Mouse (Mus musculus) cerebellum, adult 2 months (tissue): ENCODE data around the gene Dennd5b.

Experiments
- CTCF ChIP-seq: fragments of 200-500 bp; IDR thresholded peaks from 2 replicates; pipeline ENCODE4 v1.5.1; 2011; ENCODE audit warnings: low read depth, mild to moderate bottlenecking, control low read depth, low read length, moderate library complexity, borderline replicate concordance; ENCODE audit not compliant: insufficient read depth
- POLR2A ChIP-seq: fragments of 200-500 bp; IDR thresholded peaks from 2 replicates; pipeline ENCODE4 v1.6.1; 2011; ENCODE audit warnings: low read length, control low read depth, borderline replicate concordance; ENCODE audit not compliant: insufficient read depth

DNA sequence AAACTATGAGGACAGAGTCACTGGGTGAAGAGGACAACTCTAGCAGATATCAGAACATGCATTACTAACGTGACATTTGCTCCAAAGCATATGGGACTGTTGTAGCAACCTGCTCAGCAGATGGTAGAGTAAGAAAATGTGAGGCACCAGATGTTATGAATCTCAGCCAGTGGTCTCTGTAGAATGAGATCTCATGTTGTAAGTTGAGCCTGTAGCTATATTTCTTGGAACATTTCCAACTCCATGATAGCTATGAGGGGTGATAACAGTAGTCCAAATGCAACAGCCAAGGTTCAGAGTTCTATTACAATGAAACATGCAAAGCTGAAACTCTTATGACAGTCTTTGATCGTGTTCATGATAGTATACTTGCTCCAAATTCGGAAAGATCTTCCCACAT, 28.6 kb downstream of the Dennd5b start:
- TF ChIP-seq CTCF = no peak
- no peak for TF ChIP-seq POLR2A
